Mouse (Mus musculus): ENCODE measurements around the gene Ces1g. TPM values are rescaled to one million over a fixed set of nuclear protein-coding genes. Genes with fewer than 3 reads are reported as not detected.

Gene Ces1g
- not detected in 2 replicates for polyA plus RNA-seq (2015; fragmentation: Nextera tagmentation; extraction: Ambion mirVana)

DNA sequence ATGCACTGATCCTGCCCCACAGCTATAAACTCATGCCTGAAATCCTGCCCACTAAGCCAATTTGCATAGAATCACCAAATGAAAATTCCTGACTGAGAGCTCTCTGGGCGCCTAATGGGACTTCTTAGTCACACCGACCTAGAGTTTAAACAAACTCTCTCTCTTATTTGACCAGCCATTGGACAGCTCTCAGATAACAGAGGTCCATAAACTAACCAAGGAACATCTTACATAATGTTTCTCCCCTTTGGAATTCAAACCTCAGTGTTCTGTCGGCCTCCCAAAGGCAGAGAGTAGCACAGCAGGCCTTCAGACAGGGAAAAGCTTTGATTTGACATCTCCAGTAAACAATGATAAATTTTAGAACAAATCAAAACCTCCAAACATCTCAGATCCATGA, at the start of gene Ces1g:
Gene Ces1g, minus strand, starts transcription at position 102 of the 400 bp plus-strand sequence.

DNA sequence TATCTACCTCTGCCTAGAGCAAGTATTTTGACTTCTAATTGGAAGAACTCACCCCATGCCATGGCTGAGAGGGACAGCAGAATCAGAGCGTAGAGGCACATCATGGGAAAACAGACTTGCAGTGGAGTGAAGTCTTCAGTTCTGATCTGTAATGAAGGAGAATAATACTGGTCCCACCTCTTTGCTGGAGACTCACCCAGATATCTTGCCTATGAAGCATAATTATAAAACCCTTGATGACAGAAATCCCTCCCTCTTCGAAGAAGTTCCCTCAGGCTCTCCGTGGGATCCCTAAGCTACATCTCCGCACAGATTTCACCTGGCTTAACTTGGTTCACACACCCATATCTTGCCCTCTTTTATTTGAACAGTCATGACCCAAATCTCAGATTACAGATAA, 42.5 kb upstream of the Ces1g start, which contains the start of gene Ces1h:
Gene Ces1h, minus strand, starts transcription at position 101 of the 400 bp plus-strand sequence.

DNA sequence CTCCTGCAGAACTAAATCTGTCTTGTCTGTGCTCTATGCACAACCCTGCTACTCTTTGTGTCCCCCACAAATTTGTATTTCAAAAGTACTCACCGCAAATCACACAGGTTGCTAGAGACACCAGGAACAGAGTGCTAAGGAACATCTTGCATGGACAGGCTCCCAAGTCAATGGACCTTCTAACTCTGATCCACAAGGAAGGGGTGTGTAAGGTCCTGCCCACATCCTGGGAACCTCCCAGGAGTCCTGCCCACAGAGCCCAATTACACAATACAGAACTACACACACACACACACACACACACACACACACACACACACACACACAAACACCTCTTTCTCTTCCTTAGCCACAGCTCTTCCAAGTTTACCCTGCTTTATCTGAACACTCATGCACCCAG, 57.6 kb downstream of the Ces1g start, which contains the start of gene Ces1f:
Gene Ces1f, minus strand, starts transcription at position 192 of the 400 bp plus-strand sequence.

Other genes with a start within 250 kb of the Ces1g start
- gene Ces1c, start 206.0 kb downstream of the Ces1g start, polyA plus RNA-seq (2015; fragmentation: Nextera tagmentation; extraction: Ambion mirVana): not detected in 2 replicates
- 0.29 and 4.2 TPM in 2 replicates for gene Ces1d, start 139.5 kb downstream of the Ces1g start, polyA plus RNA-seq (2015; fragmentation: Nextera tagmentation; extraction: Ambion mirVana)
- not detected in 2 replicates for gene Ces1e, start 107.7 kb downstream of the Ces1g start, polyA plus RNA-seq (2015; fragmentation: Nextera tagmentation; extraction: Ambion mirVana)
- 6.5 TPM in 1 of 2 replicates, not detected in the other for gene Ces1f, start 57.6 kb downstream of the Ces1g start, polyA plus RNA-seq (2015; fragmentation: Nextera tagmentation; extraction: Ambion mirVana)
- not detected in 2 replicates for gene Ces1h, start 42.4 kb upstream of the Ces1g start, polyA plus RNA-seq (2015; fragmentation: Nextera tagmentation; extraction: Ambion mirVana)
- gene Ces5a, start 198.5 kb upstream of the Ces1g start, polyA plus RNA-seq (2015; fragmentation: Nextera tagmentation; extraction: Ambion mirVana): 0.74 and 1.7 TPM in 2 replicates

All from skeletal muscle tissue, postnatal 0 days (tissue).